Mouse (Mus musculus) c-Kit-negative CD71-positive TER-119-positive erythroid progenitor cells, embryonic 14.5 days (primary cell): ENCODE measurements around the gene Adprm.
"Not testable (repeated sequence)": the region's sequence is repeated elsewhere in the genome, so short reads cannot be mapped to it uniquely, and the experiment has no call there.

ENCODE experiments used
- DNase-seq: peaks from one replicate; pipeline ENCODE4 v3.0.0-alpha.2; 2013; ENCODE audit warnings: low read depth, low spot score

Adprm gene

GRCm38 (mm10) chr11:67023802-67024340, 28.5 kb downstream of the Adprm start:
- no peak for DNase-seq

- DNase-seq, result not testable (repeated sequence)
Measured at GRCm38 (mm10) chr11:67023191-67023590, 29.2 kb downstream of the Adprm start.

- no peak for DNase-seq
Measured at GRCm38 (mm10) chr11:67022354-67023115, 29.9 kb downstream of the Adprm start.

GRCm38 (mm10) chr11:67020948-67021347, 31.4 kb downstream of the Adprm start:
- no peak for DNase-seq

GRCm38 (mm10) chr11:67019711-67020475, 32.5 kb downstream of the Adprm start:
- DNase-seq, result no peak

GRCm38 (mm10) chr11:67017801-67018591, 34.4 kb downstream of the Adprm start:
- no peak for DNase-seq

GRCm38 (mm10) chr11:67011635-67012034, 40.8 kb downstream of the Adprm start:
- DNase-seq, result no peak

GRCm38 (mm10) chr11:67010430-67010829, 42.0 kb downstream of the Adprm start:
- no peak for DNase-seq

GRCm38 (mm10) chr11:67008528-67008927, 43.9 kb downstream of the Adprm start:
- no peak for DNase-seq

GRCm38 (mm10) chr11:67007961-67008360, 44.4 kb downstream of the Adprm start:
- no peak for DNase-seq

- no peak for DNase-seq
Measured at GRCm38 (mm10) chr11:67002911-67003310, 49.5 kb downstream of the Adprm start.

- DNase-seq, result no peak
Measured at GRCm38 (mm10) chr11:67001717-67002116, 50.7 kb downstream of the Adprm start.

GRCm38 (mm10) chr11:67000671-67001070, 51.7 kb downstream of the Adprm start:
- no peak for DNase-seq

GRCm38 (mm10) chr11:66998467-66999403, 53.7 kb downstream of the Adprm start:
- DNase-seq, result no peak

- no peak for DNase-seq
Measured at GRCm38 (mm10) chr11:66996446-66996845, 55.9 kb downstream of the Adprm start.

- DNase-seq, result no peak
Measured at GRCm38 (mm10) chr11:66993674-66994073, 58.7 kb downstream of the Adprm start.

GRCm38 (mm10) chr11:66992150-66992549, 60.2 kb downstream of the Adprm start:
- no peak for DNase-seq
